Mouse (Mus musculus) small intestine, adult 2 months (tissue): ENCODE measurements around the gene Psmc1. TPM values are rescaled to one million over a fixed set of nuclear protein-coding genes. Genes with fewer than 3 reads are reported as not detected.

Source experiments
- H3K27ac ChIP-seq: fragments of 200-500 bp; 2 replicates; pipeline ENCODE4 v1.5.1; 2012; ENCODE audit warnings: low read depth, low read length, control low read depth, inconsistent platforms; ENCODE audit not compliant: insufficient read depth
- H3K27me3 ChIP-seq: fragments of 200-500 bp; 2 replicates; pipeline ENCODE4 v1.6.1; 2012; ENCODE audit warnings: mild to moderate bottlenecking, moderate library complexity, low read length, inconsistent platforms; ENCODE audit not compliant: control insufficient read depth, insufficient read depth
- H3K36me3 ChIP-seq: fragments of 200-500 bp; 2 replicates; pipeline ENCODE4 v1.6.1; 2012; ENCODE audit warnings: mild to moderate bottlenecking, low read length, control low read depth, inconsistent platforms; ENCODE audit not compliant: control insufficient read depth, insufficient read depth
- H3K4me1 ChIP-seq: fragments of 200-500 bp; 2 replicates; pipeline ENCODE4 v1.6.1; 2012; ENCODE audit warnings: low read length, inconsistent platforms, mixed read lengths; ENCODE audit not compliant: control insufficient read depth, insufficient read depth, insufficient read length
- H3K4me3 ChIP-seq: fragments of 200-500 bp; 2 replicates; pipeline ENCODE4 v1.5.1; 2012; ENCODE audit warnings: low read depth, mild to moderate bottlenecking, control low read depth, inconsistent platforms, low read length, moderate library complexity
- CTCF ChIP-seq: fragments of 200-500 bp; IDR thresholded peaks from 2 replicates; pipeline ENCODE4 v1.5.1; 2012; ENCODE audit warnings: low read depth, mild to moderate bottlenecking, control low read depth, inconsistent platforms, low read length, moderate library complexity, mixed read lengths; ENCODE audit not compliant: insufficient replicate concordance, insufficient read length; ENCODE audit errors: extremely low read depth
- POLR2A ChIP-seq: fragments of 200-500 bp; IDR thresholded peaks from 2 replicates; pipeline ENCODE4 v1.6.1; 2012; ENCODE audit warnings: low read depth, mild to moderate bottlenecking, control low read depth, inconsistent platforms, low read length, moderate library complexity
- WGBS: fragments of 180-500 bp; shearing (Covaris S2); methylation state at CpG from one replicate; pipeline ENCODE4 v1.1.7; 2018; 5-methylcytosine and 5-hydroxymethylcytosine counted together
- polyA plus RNA-seq: library from polyadenylated mRNA; depleted of rRNA; stranded (reverse); fragments of >200 nt; gene quantifications from 2 replicates; pipeline ENCODE4 v1.2.3, GENCODE M21; 2012; rRNA removed

The Psmc1 gene
- 12.8 and 20.0 TPM in 2 replicates for polyA plus RNA-seq

GRCm38 (mm10) chr12:100109986-100110696, at the start of gene Psmc1:
Gene Psmc1, plus strand, starts transcription at chr12:100110154.
- Histone ChIP-seq H3K27me3 (no peaks in the 10 kb centered on the region), H3K4me3 (peak within 1 kb of the TSS; percentile 69), H3K4me1 (peaks cover 9% of the 10 kb centered on the region; the same call in 1 of the 2 replicates), H3K36me3 (peaks cover 15% of the 10 kb centered on the region), H3K27ac (peak within 1 kb of the TSS; percentile 63)
- TF ChIP-seq POLR2A (peak; percentile 58; the same call in 1 of the 2 replicates), CTCF (no peak)
- WGBS = under 1% methylated on average over 58 of the region's 58 CpGs

DNA sequence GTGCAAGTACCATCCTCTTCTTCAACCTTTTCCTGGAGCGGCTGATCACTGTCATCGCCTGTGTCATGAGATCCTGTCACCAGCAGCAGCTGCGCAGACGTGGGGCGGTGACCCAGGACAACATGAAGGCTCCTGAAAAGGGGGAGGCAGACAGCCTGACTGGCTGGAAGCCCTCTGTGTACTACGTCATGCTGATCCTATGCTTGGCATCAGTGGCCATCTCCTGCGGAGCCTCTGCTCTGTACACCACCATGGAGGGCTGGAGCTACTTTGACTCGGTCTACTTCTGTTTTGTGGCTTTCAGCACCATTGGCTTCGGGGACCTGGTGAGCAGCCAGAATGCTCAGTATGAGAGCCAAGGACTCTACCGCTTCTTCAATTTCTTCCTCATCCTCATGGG, 48.9 kb upstream of the Psmc1 start:
- H3K4me3 ChIP-seq = no peak overlapping the region

DNA sequence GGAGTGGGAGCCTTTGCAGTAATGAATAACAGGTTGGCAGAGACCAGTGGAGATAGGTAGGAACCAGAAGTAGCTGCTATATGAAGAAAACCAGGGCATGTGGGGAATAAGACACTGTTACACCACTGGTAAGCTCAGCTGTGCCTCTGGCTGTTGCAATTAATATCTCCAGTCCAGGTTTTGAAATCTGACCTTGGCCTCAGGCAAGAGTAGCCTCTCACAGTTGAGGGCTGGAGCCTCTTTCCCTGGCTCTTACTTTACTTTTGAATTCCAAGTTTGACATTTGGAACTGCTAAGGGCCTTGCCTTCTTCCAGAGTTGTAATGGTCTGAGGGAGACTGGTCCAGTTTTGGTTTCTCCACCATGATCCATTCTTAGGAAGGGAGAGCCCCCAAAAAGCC, 48.1 kb upstream of the Psmc1 start:
- Histone ChIP-seq H3K27ac (no peak overlapping the region), H3K4me3 (no peak overlapping the region), H3K4me1 (no peaks in the 10 kb centered on the region), H3K36me3 (no peaks in the 10 kb centered on the region), H3K27me3 (no peaks in the 10 kb centered on the region)
- TF ChIP-seq CTCF = no peak
- TF ChIP-seq POLR2A = no peak

More for the DNA sequence above, 48.9 kb upstream of the Psmc1 start:
- WGBS = 88% methylated on average over 10 of the region's 10 CpGs
- Histone ChIP-seq H3K27ac (no peak overlapping the region), H3K27me3 (no peaks in the 10 kb centered on the region), H3K4me1 (no peaks in the 10 kb centered on the region), H3K36me3 (no peaks in the 10 kb centered on the region)
- TF ChIP-seq CTCF (no peak), POLR2A (no peak)

GRCm38 (mm10) chr12:100062584-100062983, 47.4 kb upstream of the Psmc1 start:
- H3K4me3 ChIP-seq = no peak overlapping the region
- TF ChIP-seq POLR2A (no peak), CTCF (no peak)

GRCm38 (mm10) chr12:100065109-100065508, 44.8 kb upstream of the Psmc1 start:
- TF ChIP-seq CTCF (no peak), POLR2A (no peak)
- WGBS = 68% methylated on average over 3 of the region's 3 CpGs
- Histone ChIP-seq H3K36me3 (no peaks in the 10 kb centered on the region), H3K27me3 (no peaks in the 10 kb centered on the region), H3K4me3 (no peak overlapping the region), H3K4me1 (peaks cover 2% of the 10 kb centered on the region; the same call in 1 of the 2 replicates), H3K27ac (no peak overlapping the region)

More at GRCm38 (mm10) chr12:100062584-100062983, 47.4 kb upstream of the Psmc1 start:
- Histone ChIP-seq H3K4me1 (no peaks in the 10 kb centered on the region; the same call in 1 of the 2 replicates), H3K36me3 (no peaks in the 10 kb centered on the region), H3K27me3 (no peaks in the 10 kb centered on the region), H3K27ac (no peak overlapping the region)
- 64% methylated on average over 3 of the region's 3 CpGs for WGBS

- no peak for TF ChIP-seq CTCF
- TF ChIP-seq POLR2A = no peak
- Histone ChIP-seq H3K36me3 (no peaks in the 10 kb centered on the region), H3K4me1 (peaks cover 2% of the 10 kb centered on the region; the same call in 1 of the 2 replicates), H3K27me3 (no peaks in the 10 kb centered on the region), H3K4me3 (no peak overlapping the region), H3K27ac (no peak overlapping the region)
- WGBS = 21% methylated on average over 5 of the region's 5 CpGs
Observed at GRCm38 (mm10) chr12:100067477-100067876, 42.5 kb upstream of the Psmc1 start.

GRCm38 (mm10) chr12:100073201-100073672, 36.7 kb upstream of the Psmc1 start:
- Histone ChIP-seq H3K4me1 (no peaks in the 10 kb centered on the region), H3K27me3 (no peaks in the 10 kb centered on the region), H3K27ac (no peak overlapping the region), H3K36me3 (no peaks in the 10 kb centered on the region), H3K4me3 (no peak overlapping the region)
- no peak for TF ChIP-seq POLR2A
- WGBS = 64% methylated on average over 4 of the region's 4 CpGs
